24 mouse cellular contexts compared by ENCODE assay signal in genomic region chr1:144704373-144704772, GRCm38 (mm10).
A peak's percentile ranks its signal among the peaks of the same experiment; 100 is the strongest.
DNase-seq lines count a peak whose midpoint lies in the region; TF ChIP-seq lines count a peak whose summit lies in the region.
"Had no signal": no experiment of that assay in that cellular context is flagged by ENCODE, and none has a peak within 500 bp of the region (broad histone marks: within the 10 kb centered on the region; RNA-seq: fewer than 3 reads in every experiment).

No protein-coding gene starts in this region.

- H3K4me3 ChIP-seq in heart, adult 2 months = no peak overlapping the region
- H3K4me3 ChIP-seq in embryonic fibroblast, embryonic 13.5 days (ENCODE audit: insufficient read depth, low read length) = no peak overlapping the region
- no peak overlapping the region for H3K4me3 ChIP-seq in thymus, adult 2 months (ENCODE audit: control insufficient read depth, insufficient read depth, low read length)
- H3K4me3 ChIP-seq: hindbrain, embryonic 15.5 days; intestine, embryonic 15.5 days; limb, embryonic 13.5 days; liver, embryonic 13.5 days; megakaryocyte, embryonic 14.5 days; neural tube, embryonic 12.5 days had no signal

- H3K79me2 ChIP-seq in heart, adult 2 months (replicated peaks; ENCODE audit: control insufficient read depth, insufficient read depth, low read length) = no peaks in the 10 kb centered on the region

- no peak for DNase-seq in heart, adult 2 months
- no peak for DNase-seq in heart, adult 8-10 months (ENCODE audit: low spot score)
- DNase-seq in A20 (ENCODE audit: low read depth, low spot score) = peak; percentile 28
- DNase-seq in NIH3T3 (ENCODE audit: low read depth) = peak; percentile 74
- no peak for DNase-seq in thymus, adult 2 months
- no peak for DNase-seq in ovary, adult 18-20 months (ENCODE audit: low spot score)
- no peak for DNase-seq in spleen, postnatal 36 days (ENCODE audit: low spot score in 2 of 2)
- DNase-seq: adrenal gland, postnatal 25 days; cerebellum, adult 11-12 months; forebrain, postnatal 0 days; gastrocnemius, postnatal 36 days; heart, postnatal 4 days; kidney, adult 8-10 months; kidney, postnatal 10 days; layer of hippocampus, postnatal 36 days; liver, embryonic 13.5 days; lung, embryonic 14.5 days; midbrain, embryonic 14.5 days had no signal

- WGBS in heart, adult 2 months = 46% methylated on average over 2 of the region's 2 CpGs
- WGBS in thymus, adult 2 months = 68% methylated on average over 2 of the region's 2 CpGs

- no peak for TF ChIP-seq POLR2A in heart, adult 2 months (IDR thresholded peaks at IDR 0.05; ENCODE audit: insufficient read depth, low read depth, low read length)
- TF ChIP-seq POLR2A in embryonic fibroblast, embryonic 13.5 days (IDR thresholded peaks at IDR 0.05; ENCODE audit: low read depth, low read length) = no peak
- TF ChIP-seq POLR2A in thymus, adult 2 months (IDR thresholded peaks at IDR 0.05; ENCODE audit: control insufficient read depth, extremely low read depth, insufficient read depth, low read length, poor library complexity) = no peak

- H3K27ac ChIP-seq in heart, adult 2 months = no peak overlapping the region
- H3K27ac ChIP-seq in embryonic fibroblast, embryonic 13.5 days (ENCODE audit: insufficient read depth, low read length) = no peak overlapping the region
- no peak overlapping the region for H3K27ac ChIP-seq in thymus, adult 2 months (ENCODE audit: control insufficient read depth, insufficient read depth, low read length)
- H3K27ac ChIP-seq: hindbrain, embryonic 15.5 days; intestine, embryonic 15.5 days; limb, embryonic 13.5 days; liver, embryonic 13.5 days; neural tube, embryonic 12.5 days had no signal

- intact Hi-C loops in heart, adult 2 months (cut with DNase I) = no loop called here

- TF ChIP-seq EP300 in heart, adult 2 months (IDR thresholded peaks at IDR 0.05; ENCODE audit: insufficient read depth, low read depth, low read length) = no peak

- H3K27me3 ChIP-seq in heart, adult 2 months (ENCODE audit: control insufficient read depth, insufficient read depth, low read length) = no peaks in the 10 kb centered on the region
- no peaks in the 10 kb centered on the region for H3K27me3 ChIP-seq in thymus, adult 2 months (ENCODE audit: control insufficient read depth, insufficient read depth, low read length)
- H3K27me3 ChIP-seq: hindbrain, embryonic 15.5 days; intestine, embryonic 15.5 days; limb, embryonic 13.5 days; liver, embryonic 13.5 days; megakaryocyte, embryonic 14.5 days; neural tube, embryonic 12.5 days had no signal

- no peaks in the 10 kb centered on the region for H3K36me3 ChIP-seq in heart, adult 2 months (ENCODE audit: control insufficient read depth, insufficient read depth, low read length)
- no peaks in the 10 kb centered on the region for H3K36me3 ChIP-seq in thymus, adult 2 months (ENCODE audit: control insufficient read depth, insufficient read depth, low read length)
- H3K36me3 ChIP-seq: hindbrain, embryonic 15.5 days; intestine, embryonic 15.5 days; limb, embryonic 13.5 days; liver, embryonic 13.5 days; neural tube, embryonic 12.5 days had no signal

- peak; percentile 15; the same call in 1 of the 2 replicates for TF ChIP-seq CTCF in heart, adult 2 months (IDR thresholded peaks at IDR 0.05)
- TF ChIP-seq CTCF in embryonic fibroblast, embryonic 13.5 days (IDR thresholded peaks at IDR 0.05; ENCODE audit: borderline replicate concordance, insufficient read depth, low read length) = peak; percentile 33; the same call in 1 of the 2 replicates
- no peak for TF ChIP-seq CTCF in thymus, adult 2 months (IDR thresholded peaks at IDR 0.05; ENCODE audit: borderline replicate concordance, control insufficient read depth, extremely low read depth, insufficient read depth, low read length, poor library complexity)

- no peak overlapping the region for H3K9ac ChIP-seq in heart, adult 2 months (ENCODE audit: low read depth, low read length)
- H3K9ac ChIP-seq: forebrain, postnatal 0 days; hindbrain, embryonic 15.5 days; intestine, embryonic 15.5 days; limb, embryonic 13.5 days; liver, embryonic 13.5 days; lung, embryonic 14.5 days; neural tube, embryonic 12.5 days had no signal

- no peaks in the 10 kb centered on the region for H3K4me1 ChIP-seq in heart, adult 2 months (ENCODE audit: control insufficient read depth, insufficient read depth, low read length)
- no peaks in the 10 kb centered on the region for H3K4me1 ChIP-seq in embryonic fibroblast, embryonic 13.5 days (ENCODE audit: control insufficient read depth, insufficient read depth, low read length)
- no peaks in the 10 kb centered on the region for H3K4me1 ChIP-seq in thymus, adult 2 months (replicated peaks; ENCODE audit: control insufficient read depth, insufficient read depth, low read length)
- H3K4me1 ChIP-seq: hindbrain, embryonic 15.5 days; intestine, embryonic 15.5 days; limb, embryonic 13.5 days; liver, embryonic 13.5 days; neural tube, embryonic 12.5 days had no signal

Comparison
In these comparisons a context has a peak if more than half of its experiments do, and no peak if none do; other contexts are left out.
1. DNase-seq: peak in A20 (single experiment) and NIH3T3 (single experiment); none in heart, adult 2 months (0 of 2), heart, adult 8-10 months (single experiment), thymus, adult 2 months (single experiment), ovary, adult 18-20 months (single experiment) and spleen, postnatal 36 days (0 of 2).